Mouse (Mus musculus): ENCODE measurements around the gene Slc1a3. TPM values are rescaled to one million over a fixed set of nuclear protein-coding genes. Genes with fewer than 3 reads are reported as not detected.
A peak's percentile ranks its signal among the peaks of the same experiment; 100 is the strongest.

The Slc1a3 gene
- polyA plus RNA-seq, 1 experiment from 2014 or later: 24.1 TPM

- Histone ChIP-seq H3K4me3 (no peak overlapping the region), H3K4me1 (peaks cover 24% of the 10 kb centered on the region), H3K36me3 (no peaks in the 10 kb centered on the region), H3K27me3 (ENCODE audit: low read depth, poor library complexity, severe bottlenecking) (no peaks in the 10 kb centered on the region), H3K27ac (no peak overlapping the region), H3K9me3 (replicated peaks) (no peaks in the 10 kb centered on the region)
- WGBS: 92% methylated on average over 15 of the region's 15 CpGs
- no peak for DNase-seq (ENCODE audit: low spot score)
These were observed 44.8 kb downstream of the Slc1a3 start for GRCm38 (mm10) chr15:8665675-8666350.

GRCm38 (mm10) chr15:8663348-8664099 lies 47.0 kb downstream of the Slc1a3 start:
- no peaks in the 10 kb centered on the region for H3K27me3 ChIP-seq (ENCODE audit: low read depth, poor library complexity, severe bottlenecking)
- H3K4me1 ChIP-seq: peaks cover 44% of the 10 kb centered on the region
- H3K4me3 ChIP-seq: no peak overlapping the region
- no peak for DNase-seq (ENCODE audit: low spot score)
- 89% methylated on average over 17 of the region's 17 CpGs for WGBS
- no peaks in the 10 kb centered on the region for H3K9me3 ChIP-seq (replicated peaks)
- H3K36me3 ChIP-seq: no peaks in the 10 kb centered on the region
- H3K27ac ChIP-seq: no peak overlapping the region; the same call in 1 of the 2 replicates

GRCm38 (mm10) chr15:8661856-8662255 lies 48.7 kb downstream of the Slc1a3 start:
- Histone ChIP-seq H3K4me1 (peaks cover 48% of the 10 kb centered on the region), H3K36me3 (no peaks in the 10 kb centered on the region), H3K9me3 (replicated peaks) (no peaks in the 10 kb centered on the region), H3K27me3 (ENCODE audit: low read depth, poor library complexity, severe bottlenecking) (no peaks in the 10 kb centered on the region), H3K27ac (peak overlapping the region; percentile 68), H3K4me3 (no peak overlapping the region)
- no peak for DNase-seq (ENCODE audit: low spot score)
- WGBS: 78% methylated on average over 6 of the region's 6 CpGs

GRCm38 (mm10) chr15:8659977-8660376 lies 50.6 kb downstream of the Slc1a3 start:
- WGBS: 45% methylated on average over 4 of the region's 4 CpGs

GRCm38 (mm10) chr15:8659483-8659971 lies 51.0 kb downstream of the Slc1a3 start:
- no peaks in the 10 kb centered on the region for H3K36me3 ChIP-seq
- peak overlapping the region; percentile 75 for H3K27ac ChIP-seq
- WGBS: 9% methylated on average over 8 of the region's 8 CpGs
- H3K4me3 ChIP-seq: no peak overlapping the region
- H3K27me3 ChIP-seq (ENCODE audit: low read depth, poor library complexity, severe bottlenecking): no peaks in the 10 kb centered on the region
- peak; percentile 47 for DNase-seq (ENCODE audit: low spot score)
- H3K9me3 ChIP-seq (replicated peaks): no peaks in the 10 kb centered on the region
- peaks cover 48% of the 10 kb centered on the region for H3K4me1 ChIP-seq

More at GRCm38 (mm10) chr15:8659977-8660376, 50.6 kb downstream of the Slc1a3 start:
- Histone ChIP-seq H3K27ac (peak overlapping the region; percentile 75), H3K4me3 (no peak overlapping the region), H3K27me3 (ENCODE audit: low read depth, poor library complexity, severe bottlenecking) (no peaks in the 10 kb centered on the region), H3K4me1 (peaks cover 48% of the 10 kb centered on the region), H3K9me3 (replicated peaks) (no peaks in the 10 kb centered on the region), H3K36me3 (no peaks in the 10 kb centered on the region)
- peak; percentile 38 for DNase-seq (ENCODE audit: low spot score)

- Histone ChIP-seq H3K27me3 (ENCODE audit: low read depth, poor library complexity, severe bottlenecking) (no peaks in the 10 kb centered on the region), H3K27ac (peak overlapping the region; percentile 56), H3K4me3 (no peak overlapping the region), H3K9me3 (replicated peaks) (no peaks in the 10 kb centered on the region), H3K4me1 (peaks cover 51% of the 10 kb centered on the region), H3K36me3 (no peaks in the 10 kb centered on the region)
- WGBS: 91% methylated on average over 8 of the region's 8 CpGs
- no peak for DNase-seq (ENCODE audit: low spot score)
These were observed 52.2 kb downstream of the Slc1a3 start for GRCm38 (mm10) chr15:8658086-8658980.

- Histone ChIP-seq H3K4me3 (no peak overlapping the region), H3K36me3 (no peaks in the 10 kb centered on the region), H3K4me1 (peaks cover 30% of the 10 kb centered on the region), H3K27me3 (ENCODE audit: low read depth, poor library complexity, severe bottlenecking) (no peaks in the 10 kb centered on the region), H3K9me3 (replicated peaks) (no peaks in the 10 kb centered on the region), H3K27ac (no peak overlapping the region)
- 78% methylated on average over 9 of the region's 9 CpGs for WGBS
- no peak for DNase-seq (ENCODE audit: low spot score)
These were observed 55.3 kb downstream of the Slc1a3 start for GRCm38 (mm10) chr15:8655251-8655650.

GRCm38 (mm10) chr15:8652637-8653036 lies 57.9 kb downstream of the Slc1a3 start:
- Histone ChIP-seq H3K27me3 (ENCODE audit: low read depth, poor library complexity, severe bottlenecking) (no peaks in the 10 kb centered on the region), H3K4me3 (no peak overlapping the region), H3K4me1 (peaks cover 9% of the 10 kb centered on the region), H3K36me3 (no peaks in the 10 kb centered on the region), H3K9me3 (replicated peaks) (no peaks in the 10 kb centered on the region), H3K27ac (0 out of 2 replicates have a peak overlapping the region, but pooled peaks have one; percentile 15)
- WGBS: 91% methylated on average over 8 of the region's 8 CpGs
- DNase-seq (ENCODE audit: low spot score): no peak

- DNase-seq (ENCODE audit: low spot score): no peak
- H3K36me3 ChIP-seq: peaks cover 21% of the 10 kb centered on the region
- H3K27ac ChIP-seq: no peak overlapping the region
- no peaks in the 10 kb centered on the region for H3K9me3 ChIP-seq (replicated peaks)
- WGBS: 79% methylated on average over 8 of the region's 8 CpGs
- no peak overlapping the region for H3K4me3 ChIP-seq
- no peaks in the 10 kb centered on the region for H3K4me1 ChIP-seq
- no peaks in the 10 kb centered on the region for H3K27me3 ChIP-seq (ENCODE audit: low read depth, poor library complexity, severe bottlenecking)
These were observed 66.4 kb downstream of the Slc1a3 start for GRCm38 (mm10) chr15:8643997-8644692.

- Histone ChIP-seq H3K4me3 (no peak overlapping the region), H3K27ac (no peak overlapping the region), H3K36me3 (peaks cover 37% of the 10 kb centered on the region), H3K4me1 (no peaks in the 10 kb centered on the region), H3K27me3 (ENCODE audit: low read depth, poor library complexity, severe bottlenecking) (no peaks in the 10 kb centered on the region), H3K9me3 (replicated peaks) (no peaks in the 10 kb centered on the region)
- no peak for DNase-seq (ENCODE audit: low spot score)
- 81% methylated on average over 2 of the region's 2 CpGs for WGBS
These were observed 70.7 kb downstream of the Slc1a3 start for GRCm38 (mm10) chr15:8639856-8640255.

- 88% methylated on average over 15 of the region's 15 CpGs for WGBS
- no peaks in the 10 kb centered on the region for H3K9me3 ChIP-seq (replicated peaks)
- no peaks in the 10 kb centered on the region for H3K4me1 ChIP-seq
- no peaks in the 10 kb centered on the region for H3K27me3 ChIP-seq (ENCODE audit: low read depth, poor library complexity, severe bottlenecking)
- H3K27ac ChIP-seq: no peak overlapping the region
- DNase-seq (ENCODE audit: low spot score): no peak
- no peak overlapping the region for H3K4me3 ChIP-seq
- peaks cover 37% of the 10 kb centered on the region for H3K36me3 ChIP-seq
These were observed 71.8 kb downstream of the Slc1a3 start for GRCm38 (mm10) chr15:8638568-8639325.
